Mouse (Mus musculus) kidney, adult 8-10 months (tissue): ENCODE results near the gene Lrba.

Experiments
- DNase-seq, 2 experiments: peaks; one replicate each; pipeline ENCODE4 v3.0.0; 2022

Gene Lrba

GRCm38 (mm10) chr3:86689305-86689704, 464.8 kb downstream of the Lrba start:
- no peak for DNase-seq

- no peak for DNase-seq
Observed at GRCm38 (mm10) chr3:86692779-86693178, 468.3 kb downstream of the Lrba start.

- no peak for DNase-seq
Observed at GRCm38 (mm10) chr3:86693553-86693952, 469.1 kb downstream of the Lrba start.

- DNase-seq: no peak
Observed at GRCm38 (mm10) chr3:86698947-86699346, 474.5 kb downstream of the Lrba start.

- no peak for DNase-seq
Observed at GRCm38 (mm10) chr3:86701163-86701563, 476.7 kb downstream of the Lrba start.

GRCm38 (mm10) chr3:86709472-86709871, 485.0 kb downstream of the Lrba start:
- DNase-seq: no peak

GRCm38 (mm10) chr3:86711530-86711929, 487.1 kb downstream of the Lrba start:
- no peak for DNase-seq

GRCm38 (mm10) chr3:86712758-86713157, 488.3 kb downstream of the Lrba start:
- no peak for DNase-seq

- DNase-seq: no peak
Observed at GRCm38 (mm10) chr3:86714446-86714845, 490.0 kb downstream of the Lrba start.

- no peak for DNase-seq
Observed at GRCm38 (mm10) chr3:86723415-86724298, 499.2 kb downstream of the Lrba start.

- no peak for DNase-seq
Observed at GRCm38 (mm10) chr3:86725113-86725512, 500.6 kb downstream of the Lrba start.

GRCm38 (mm10) chr3:86738831-86739230, 514.4 kb downstream of the Lrba start:
- no peak for DNase-seq

GRCm38 (mm10) chr3:86739745-86740144, 515.3 kb downstream of the Lrba start:
- no peak for DNase-seq

- DNase-seq: no peak
Observed at GRCm38 (mm10) chr3:86745348-86745747, 520.9 kb downstream of the Lrba start.

- DNase-seq: peak in 1 of 2 experiments; percentile 54
Observed at GRCm38 (mm10) chr3:86745769-86746512, 521.5 kb downstream of the Lrba start.

GRCm38 (mm10) chr3:86750652-86751051, 526.2 kb downstream of the Lrba start:
- no peak for DNase-seq

- peak in 1 of 2 experiments; percentile 27 for DNase-seq
Observed at GRCm38 (mm10) chr3:86754178-86754577, 529.7 kb downstream of the Lrba start.

- no peak for DNase-seq
Observed at GRCm38 (mm10) chr3:86754595-86755557, 530.4 kb downstream of the Lrba start.

GRCm38 (mm10) chr3:86756548-86756947, 532.1 kb downstream of the Lrba start:
- no peak for DNase-seq

- DNase-seq: no peak
Observed at GRCm38 (mm10) chr3:86758727-86759126, 534.2 kb downstream of the Lrba start.

GRCm38 (mm10) chr3:86759383-86759782, 534.9 kb downstream of the Lrba start:
- DNase-seq: no peak

GRCm38 (mm10) chr3:86759834-86760233, 535.4 kb downstream of the Lrba start:
- DNase-seq: no peak

GRCm38 (mm10) chr3:86760474-86760873, 536.0 kb downstream of the Lrba start:
- DNase-seq: no peak
